Mouse (Mus musculus) lung, postnatal 14 days (tissue): ENCODE data around the gene Bclaf3.
"Not testable (repeated sequence)": the region's sequence is repeated elsewhere in the genome, so short reads cannot be mapped to it uniquely, and the experiment has no call there.

Experiments
- DNase-seq: peaks from one replicate; pipeline ENCODE4 v3.0.0; 2021

Gene Bclaf3

DNA sequence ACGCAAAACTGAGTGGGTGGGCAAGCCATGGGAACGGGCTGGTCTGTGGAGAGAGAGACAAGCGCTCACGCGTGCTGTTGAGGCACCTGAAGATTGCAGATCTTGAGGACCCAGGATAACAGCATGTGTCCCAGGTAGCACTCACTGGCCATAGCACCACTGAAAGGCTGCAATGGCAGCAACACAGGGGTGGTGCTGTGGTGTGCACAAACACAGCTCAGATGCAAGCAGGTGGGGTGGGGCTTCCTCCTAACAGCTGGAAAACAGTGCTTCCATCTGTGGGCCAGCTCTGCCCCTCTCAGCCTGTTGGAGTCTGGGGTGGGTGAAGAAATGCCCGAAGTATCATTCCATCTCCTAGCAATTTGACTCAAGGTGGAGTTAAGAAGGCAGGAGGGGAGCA is at the start of gene Bclaf3:
Gene Bclaf3 (plus strand): TSS at position 301 of the 400 bp plus-strand sequence.
- no peak for DNase-seq

DNA sequence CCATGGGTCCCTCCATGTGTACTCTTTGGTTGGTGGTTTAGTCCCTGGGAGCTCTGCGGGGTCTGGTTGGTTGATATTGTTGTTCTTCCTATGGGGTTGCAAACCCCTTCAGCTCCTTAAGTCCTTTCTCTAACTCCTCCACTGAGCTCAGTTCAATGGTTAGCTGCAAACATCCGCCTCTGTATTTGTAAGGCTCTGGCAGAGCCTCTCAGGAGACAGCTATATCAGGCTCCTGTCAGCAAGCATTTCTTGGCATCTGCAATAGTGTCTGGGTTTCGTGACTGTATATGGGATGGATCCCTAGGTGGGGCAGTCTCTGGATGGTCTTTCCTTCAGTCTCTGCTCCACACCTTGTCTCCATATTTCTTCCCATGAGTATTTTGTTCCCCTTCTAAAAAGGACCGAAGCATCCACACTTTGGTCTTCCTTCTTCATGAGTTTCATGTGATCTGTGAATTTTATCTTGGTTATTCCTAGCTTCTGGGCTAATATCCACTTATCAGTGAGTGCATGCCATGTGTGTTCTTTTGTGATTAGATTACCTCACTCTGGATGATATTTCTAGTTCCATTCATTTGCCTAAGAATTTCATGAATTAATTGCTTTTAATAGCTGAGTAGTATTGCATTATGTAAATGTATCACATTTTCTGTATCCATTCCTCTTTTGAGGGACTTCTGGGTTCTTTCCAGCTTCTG is 48.1 kb upstream of the Bclaf3 start:
- not testable (repeated sequence) for DNase-seq

DNA sequence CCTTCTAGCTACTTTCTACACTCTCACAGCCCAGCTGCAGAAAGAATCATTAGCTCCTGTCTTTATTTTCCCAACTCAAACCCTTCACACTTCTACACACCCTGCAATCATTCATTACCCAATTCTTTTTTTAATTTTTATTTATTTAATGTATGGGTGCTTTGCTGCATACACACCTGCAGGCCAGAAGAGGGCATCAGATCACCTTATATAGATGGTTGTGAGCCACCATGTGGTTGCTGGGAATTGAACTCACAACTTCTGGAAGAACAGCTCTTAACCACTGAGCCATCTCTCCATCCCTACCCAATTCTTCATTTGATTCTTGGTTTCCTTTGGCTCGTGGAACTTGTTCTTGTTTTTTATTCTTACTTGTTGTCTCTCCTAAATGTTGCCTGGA is 42.2 kb upstream of the Bclaf3 start:
- no peak for DNase-seq

- no peak for DNase-seq
These were observed 23.3 kb upstream of the Bclaf3 start for GRCm38 (mm10) chrX:159503181-159503580.

DNA sequence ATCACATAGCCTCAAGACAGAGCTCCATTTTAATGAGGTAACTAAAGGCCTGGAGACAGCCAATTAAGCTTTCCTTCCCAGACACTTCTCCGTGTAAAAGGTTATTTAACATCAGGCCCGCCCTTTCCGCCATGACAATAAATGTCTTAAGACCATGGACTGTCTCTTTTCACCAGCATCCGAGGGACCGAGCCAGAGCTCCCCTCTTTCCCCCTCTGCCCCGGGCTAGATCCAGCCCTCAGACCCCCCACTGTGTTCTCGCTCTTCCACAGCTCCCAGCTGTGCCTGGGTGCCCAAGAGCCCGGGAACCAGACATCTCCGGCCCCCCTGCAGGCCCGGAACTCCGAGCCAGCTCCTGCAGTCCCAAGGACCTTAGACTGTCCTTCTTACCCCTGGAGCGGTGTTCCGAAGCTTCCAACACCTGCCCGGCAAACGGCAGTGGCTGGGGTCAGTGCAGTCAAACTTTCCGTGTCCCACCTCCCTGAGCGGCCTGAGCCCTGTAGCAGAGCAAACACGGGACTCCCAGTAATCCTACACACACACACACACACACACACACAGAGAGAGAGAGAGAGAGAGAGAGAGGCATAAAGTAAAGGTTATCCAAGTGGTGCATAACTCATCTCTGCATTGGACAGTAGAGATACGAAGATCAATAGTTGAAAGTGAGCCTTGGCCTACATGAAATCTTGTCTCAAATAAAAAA is 18.0 kb upstream of the Bclaf3 start:
- DNase-seq, result no peak

DNA sequence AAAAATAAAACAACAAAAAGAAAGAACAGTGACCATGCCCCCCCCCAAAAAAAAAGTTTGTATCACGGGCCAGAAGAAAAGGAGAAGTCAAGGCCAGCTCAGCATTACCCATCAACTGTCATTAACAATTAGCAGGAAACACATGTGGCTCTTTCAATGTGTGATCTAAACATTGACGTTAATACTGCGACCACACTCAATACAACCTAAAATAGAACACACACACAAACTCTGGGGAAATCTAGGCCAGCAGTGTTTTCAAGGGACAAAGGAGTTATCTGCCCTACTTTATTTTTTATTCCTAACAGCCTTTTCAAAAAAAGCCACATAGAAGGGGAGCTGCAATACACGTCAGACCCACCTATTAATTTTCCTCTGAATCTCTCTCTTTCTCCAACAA is 17.4 kb upstream of the Bclaf3 start:
- no peak for DNase-seq

DNA sequence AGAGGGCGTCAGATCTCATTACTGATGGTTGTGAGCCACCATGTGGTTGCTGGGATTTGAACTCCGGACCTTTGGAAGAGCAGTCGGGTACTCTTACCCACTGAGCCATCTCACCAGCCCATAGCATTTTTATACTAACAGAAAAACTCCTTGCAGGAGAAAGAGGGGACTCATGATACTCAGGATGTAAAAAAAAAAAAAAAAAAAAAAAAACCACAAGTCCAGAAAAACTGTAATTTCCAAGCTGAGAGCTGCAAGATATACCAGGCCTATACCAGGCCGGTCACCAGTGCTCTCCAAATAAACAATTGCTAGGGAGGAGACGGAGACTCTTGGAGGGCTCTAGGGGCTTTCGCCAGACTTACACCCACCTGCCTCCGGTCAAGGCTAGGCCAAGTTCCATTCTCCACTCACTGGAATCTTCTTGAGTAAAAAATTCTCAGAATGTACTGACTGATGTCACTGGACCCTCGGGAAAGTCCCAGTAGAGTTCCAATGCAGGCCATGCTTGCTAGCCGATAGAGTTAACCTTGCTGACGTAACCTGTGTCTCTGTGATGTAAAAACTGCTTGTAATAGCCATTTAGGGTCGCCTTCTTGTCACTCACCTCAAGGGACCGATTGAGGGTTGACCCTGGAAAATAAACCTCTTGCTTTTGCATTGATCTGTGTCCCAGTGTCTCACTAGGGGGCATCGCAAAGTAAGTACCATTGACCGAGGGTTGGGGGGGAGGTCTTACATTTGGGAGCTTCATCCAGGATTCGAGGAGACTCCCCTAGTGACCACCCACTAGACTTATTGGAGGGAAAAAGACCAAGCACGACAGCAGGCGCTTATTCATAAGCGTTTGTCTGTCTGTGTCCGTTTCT is 16.4 kb upstream of the Bclaf3 start:
- DNase-seq, result no peak

GRCm38 (mm10) chrX:159510716-159511051 is 15.8 kb upstream of the Bclaf3 start:
- DNase-seq, result no peak

- DNase-seq, result no peak
These were observed 10.9 kb upstream of the Bclaf3 start for GRCm38 (mm10) chrX:159515599-159515998.

DNA sequence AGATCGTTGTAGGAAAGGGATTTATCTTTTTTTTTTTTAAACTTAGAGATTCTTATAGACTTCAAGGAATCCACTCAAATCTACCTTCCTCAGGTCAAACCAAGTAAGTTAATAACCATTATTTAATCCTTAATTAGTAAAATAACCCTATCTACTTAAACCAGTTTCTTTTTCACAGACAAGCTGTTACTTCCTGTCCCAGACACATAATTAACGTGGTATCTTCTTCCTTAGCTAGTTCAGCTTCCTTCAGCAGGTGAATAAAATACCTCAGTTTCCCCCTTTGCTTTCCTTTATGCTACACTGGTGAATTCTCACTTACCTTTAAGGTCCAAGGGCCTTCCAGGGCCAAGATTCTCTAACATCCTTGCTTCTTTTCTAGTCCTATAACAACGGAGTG is 4.7 kb upstream of the Bclaf3 start:
- no peak for DNase-seq

- DNase-seq, result no peak
These were observed 3.8 kb upstream of the Bclaf3 start for GRCm38 (mm10) chrX:159522651-159523050.

GRCm38 (mm10) chrX:159532427-159532810 is 5.9 kb downstream of the Bclaf3 start:
- peak; percentile 96 for DNase-seq

- no peak for DNase-seq
These were observed 6.4 kb downstream of the Bclaf3 start for GRCm38 (mm10) chrX:159532811-159533462.

GRCm38 (mm10) chrX:159541936-159542335 is 15.4 kb downstream of the Bclaf3 start:
- no peak for DNase-seq

DNA sequence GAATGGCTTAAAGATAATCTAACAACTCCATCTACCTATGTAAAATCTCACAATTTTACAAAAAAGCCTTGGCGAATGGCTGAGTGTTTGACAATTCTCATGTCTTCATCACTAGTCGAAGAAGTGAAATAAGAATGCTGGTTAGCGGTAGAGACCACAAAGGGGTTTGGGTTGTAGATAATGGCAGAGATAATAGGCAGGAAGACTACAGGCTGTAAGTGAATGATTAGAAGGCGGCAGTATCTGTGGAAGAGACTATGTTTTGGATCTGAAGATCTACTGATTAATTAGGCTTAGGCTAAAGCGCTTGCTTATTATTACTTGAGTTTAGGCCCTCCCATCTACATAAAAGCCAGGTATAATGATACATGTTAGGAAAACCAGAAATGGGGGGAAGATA is 20.6 kb downstream of the Bclaf3 start:
- DNase-seq, result no peak

DNA sequence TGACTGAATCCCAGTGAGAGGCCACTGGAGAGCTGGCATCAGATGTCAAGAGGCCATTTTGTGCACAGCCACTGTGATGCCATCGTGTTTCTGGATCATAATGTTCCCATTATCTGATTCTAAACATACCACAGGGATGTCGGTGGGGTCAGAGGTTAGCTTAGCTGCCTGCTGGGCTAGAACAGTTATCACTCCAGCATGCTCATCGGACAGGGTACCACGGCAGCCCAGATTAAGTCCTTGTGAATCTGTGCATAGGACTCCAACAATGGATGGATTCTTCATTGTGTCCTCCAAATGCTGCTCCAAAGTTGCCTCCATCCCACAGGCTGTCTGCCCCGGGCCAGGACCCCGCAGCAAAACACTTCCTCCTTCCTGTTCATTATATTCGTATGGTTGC is 58.2 kb downstream of the Bclaf3 start:
- DNase-seq, result not testable (repeated sequence)

DNA sequence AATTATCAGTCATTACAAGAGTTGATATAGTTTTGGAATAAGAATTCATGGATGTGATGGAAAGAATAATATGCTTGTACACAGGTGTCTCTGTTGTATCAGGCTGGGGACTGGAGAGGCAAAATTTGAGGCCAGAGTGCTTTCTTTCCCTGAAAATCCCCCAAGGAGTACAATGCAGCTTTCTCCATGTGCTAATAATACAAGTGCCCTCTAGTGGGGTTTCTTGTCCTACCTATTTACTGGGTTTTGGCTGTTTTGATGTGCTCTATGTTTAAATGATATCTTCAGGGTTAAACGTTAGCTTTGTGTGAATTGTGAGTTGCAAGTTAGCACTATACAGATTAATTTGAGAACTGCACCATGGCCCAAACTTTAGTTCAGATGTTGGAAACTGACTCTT is 65.1 kb downstream of the Bclaf3 start:
- no peak for DNase-seq

GRCm38 (mm10) chrX:159597502-159597901 is 71.0 kb downstream of the Bclaf3 start:
- no peak for DNase-seq

GRCm38 (mm10) chrX:159604832-159605231 is 78.3 kb downstream of the Bclaf3 start:
- no peak for DNase-seq

GRCm38 (mm10) chrX:159606936-159607335 is 80.4 kb downstream of the Bclaf3 start:
- peak; percentile 1 for DNase-seq

DNA sequence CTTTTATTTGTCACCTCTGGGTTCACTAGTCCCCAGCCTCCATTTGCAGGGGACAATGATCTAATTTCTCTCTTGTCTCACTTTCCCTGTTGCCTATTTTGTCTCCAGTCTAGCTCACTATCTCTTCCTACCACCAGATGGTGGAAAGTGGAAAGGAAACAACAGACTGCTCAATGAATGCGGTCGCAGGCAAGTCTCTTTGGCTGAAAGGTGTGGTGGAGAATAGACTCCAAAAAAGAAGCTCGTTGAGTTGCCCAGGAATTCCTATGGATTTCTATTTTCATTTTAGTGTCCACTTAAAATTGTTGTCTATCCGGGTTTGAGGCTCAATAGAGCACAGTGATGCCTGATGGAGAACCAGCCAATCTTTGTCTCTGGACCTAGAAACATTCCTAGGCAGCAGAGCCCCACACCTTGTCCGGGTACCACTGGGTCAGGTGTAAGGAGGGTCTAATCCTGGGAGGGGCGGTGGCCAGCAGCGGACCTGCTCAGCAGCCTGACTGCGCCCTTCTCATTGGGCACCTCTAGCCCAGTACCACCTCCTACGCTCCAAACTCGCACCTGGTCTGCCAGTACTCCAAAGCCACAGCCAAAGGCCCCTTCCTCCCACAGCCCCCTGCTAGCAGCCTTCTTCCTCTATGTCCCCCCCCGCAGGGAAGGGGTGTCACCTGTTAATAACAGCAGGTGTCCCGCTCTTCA is 99.9 kb downstream of the Bclaf3 start:
- DNase-seq, result peak; percentile 4

- peak; percentile 71 for DNase-seq
These were observed 100.6 kb downstream of the Bclaf3 start, which contains the start of gene Sh3kbp1 for GRCm38 (mm10) chrX:159626907-159627587. TSS of gene Sh3kbp1 (plus strand) at chrX:159627272.
